Mouse (Mus musculus) hindbrain, embryonic 14.5 days (tissue): ENCODE data around the gene Glipr1. TPM values are rescaled to one million over a fixed set of nuclear protein-coding genes. Genes with fewer than 3 reads are reported as not detected.
"Not testable (repeated sequence)": the region's sequence is repeated elsewhere in the genome, so short reads cannot be mapped to it uniquely, and the experiment has no call there.

Experiments
- ATAC-seq: fragments of 200-750 bp; cut with Nextera tagmentation; 2 replicates; pipeline ENCODE4 v1.8.0; 2017; ENCODE audit warnings: moderate number of reproducible peaks, mild to moderate bottlenecking, moderate TSS enrichment, moderate library complexity; ENCODE audit not compliant: low FRiP score
- DNase-seq: peaks from one replicate; pipeline ENCODE4 v3.0.0-alpha.2; 2015; ENCODE audit warnings: low spot score
- H3K27ac ChIP-seq: fragments of 300-500 bp; sonication (generic); 2 replicates; pipeline ENCODE4 v1.5.1; 2014; ENCODE audit warnings: mild to moderate bottlenecking, moderate library complexity
- H3K27me3 ChIP-seq: fragments of 300-500 bp; sonication (generic); 2 replicates; pipeline ENCODE4 v1.6.1; 2014; ENCODE audit warnings: mild to moderate bottlenecking, low read length, mixed read lengths; ENCODE audit not compliant: control insufficient read depth, insufficient read depth
- H3K36me3 ChIP-seq: fragments of 300-500 bp; sonication (generic); replicated peaks from 2 replicates; pipeline ENCODE4 v1.6.1; 2014; ENCODE audit not compliant: control insufficient read depth, insufficient read depth
- H3K4me1 ChIP-seq: fragments of 300-500 bp; sonication (generic); replicated peaks from 2 replicates; pipeline ENCODE4 v1.6.1; 2014; ENCODE audit warnings: antibody characterized with exemption, low read length, mixed read lengths; ENCODE audit not compliant: control insufficient read depth, insufficient read depth
- H3K4me2 ChIP-seq: fragments of 300-500 bp; sonication (generic); replicated peaks from 2 replicates; pipeline ENCODE4 v1.6.1; 2014; ENCODE audit warnings: mild to moderate bottlenecking, moderate library complexity
- H3K4me3 ChIP-seq: fragments of 300-500 bp; sonication (generic); replicated peaks from 2 replicates; pipeline ENCODE4 v1.5.1; 2014; ENCODE audit warnings: mild to moderate bottlenecking, low read length
- H3K9ac ChIP-seq: fragments of 300-500 bp; sonication (generic); 2 replicates; pipeline ENCODE4 v1.6.1; 2014
- H3K9me3 ChIP-seq: fragments of 300-500 bp; sonication (generic); 2 replicates; pipeline ENCODE4 v1.6.1; 2016; ENCODE audit warnings: low read length; ENCODE audit not compliant: control insufficient read depth
- WGBS: fragments of 180-500 bp; shearing (Covaris S2); extraction: QIAGEN DNeasy Blood & Tissue Kit; methylation state at CpG from one replicate; pipeline ENCODE4 v1.1.7; 2014; 5-methylcytosine and 5-hydroxymethylcytosine counted together
- polyA plus RNA-seq: library from polyadenylated mRNA; unstranded; fragments of >200 nt; fragmentation: Nextera tagmentation; extraction: Ambion mirVana; gene quantifications from 2 replicates; pipeline ENCODE4 v1.2.1, GENCODE M21; 2014

The Glipr1 gene
- 1.0 and 1.1 TPM in 2 replicates for polyA plus RNA-seq

- ATAC-seq, result no peak
- Histone ChIP-seq H3K4me2 (no peak within 1 kb of the TSS), H3K4me1 (no peaks in the 10 kb centered on the region), H3K9me3 (no peaks in the 10 kb centered on the region), H3K27me3 (no peaks in the 10 kb centered on the region), H3K9ac (no peak within 1 kb of the TSS), H3K27ac (no peak within 1 kb of the TSS), H3K36me3 (no peaks in the 10 kb centered on the region), H3K4me3 (no peak within 1 kb of the TSS)
- no peak for DNase-seq
- WGBS, result 80% methylated on average over 9 of the region's 9 CpGs
Measured at GRCm38 (mm10) chr10:112002544-112003215, at the start of gene Glipr1. Glipr1 (minus strand) TSS chr10:112002631.

- DNase-seq, result peak; percentile 25
- H3K27me3 ChIP-seq, H3K9ac ChIP-seq, H3K27ac ChIP-seq, H3K4me1 ChIP-seq, H3K36me3 ChIP-seq, ATAC-seq, H3K4me2 ChIP-seq, H3K4me3 ChIP-seq, H3K9me3 ChIP-seq: not testable (repeated sequence)
- WGBS, result 83% methylated on average over 2 of the region's 2 CpGs
Measured at GRCm38 (mm10) chr10:112051956-112052355, 49.5 kb upstream of the Glipr1 start.

GRCm38 (mm10) chr10:112051220-112051619 lies 48.8 kb upstream of the Glipr1 start:
- no peaks in the 10 kb centered on the region for H3K36me3 ChIP-seq
- ATAC-seq, result no peak

GRCm38 (mm10) chr10:112044283-112044682 lies 41.9 kb upstream of the Glipr1 start:
- DNase-seq, H3K9me3 ChIP-seq, H3K27me3 ChIP-seq, H3K4me3 ChIP-seq, H3K27ac ChIP-seq, H3K36me3 ChIP-seq, H3K4me1 ChIP-seq, H3K9ac ChIP-seq: not testable (repeated sequence)
- WGBS, result 44% methylated on average over 14 of the region's 14 CpGs
- peak; percentile 46; the same call in 1 of the 2 replicates for ATAC-seq
- H3K4me2 ChIP-seq, result peak overlapping the region; percentile 29; the same call in 1 of the 2 replicates

More at GRCm38 (mm10) chr10:112051220-112051619, 48.8 kb upstream of the Glipr1 start:
- H3K4me3 ChIP-seq, result no peak overlapping the region
- H3K9me3 ChIP-seq, result no peaks in the 10 kb centered on the region
- no peak overlapping the region for H3K9ac ChIP-seq
- H3K4me1 ChIP-seq, result no peaks in the 10 kb centered on the region
- no peak for DNase-seq
- no peaks in the 10 kb centered on the region for H3K27me3 ChIP-seq
- H3K4me2 ChIP-seq, result no peak overlapping the region
- no peak overlapping the region for H3K27ac ChIP-seq

GRCm38 (mm10) chr10:112043523-112043922 lies 41.1 kb upstream of the Glipr1 start:
- not testable (repeated sequence) for H3K27me3 ChIP-seq, H3K4me3 ChIP-seq, H3K9ac ChIP-seq, ATAC-seq, H3K36me3 ChIP-seq, H3K27ac ChIP-seq, DNase-seq, H3K4me2 ChIP-seq, H3K9me3 ChIP-seq, H3K4me1 ChIP-seq
- 82% methylated on average over 9 of the region's 9 CpGs for WGBS

- not testable (repeated sequence) for DNase-seq, H3K27me3 ChIP-seq, H3K4me2 ChIP-seq, H3K27ac ChIP-seq, H3K9me3 ChIP-seq, H3K4me3 ChIP-seq, H3K4me1 ChIP-seq, H3K9ac ChIP-seq, ATAC-seq, H3K36me3 ChIP-seq
- WGBS, result 49% methylated on average over 3 of the region's 3 CpGs
Measured at GRCm38 (mm10) chr10:112028689-112029088, 26.3 kb upstream of the Glipr1 start.

GRCm38 (mm10) chr10:112023585-112023984 lies 21.2 kb upstream of the Glipr1 start:
- Histone ChIP-seq H3K9ac (no peak overlapping the region), H3K27me3 (no peaks in the 10 kb centered on the region), H3K4me3 (no peak overlapping the region), H3K9me3 (no peaks in the 10 kb centered on the region), H3K27ac (no peak overlapping the region), H3K36me3 (no peaks in the 10 kb centered on the region), H3K4me1 (no peaks in the 10 kb centered on the region), H3K4me2 (no peak overlapping the region)
- WGBS, result 78% methylated on average over 2 of the region's 2 CpGs
- ATAC-seq (no peak), DNase-seq (no peak)

GRCm38 (mm10) chr10:112009511-112009910 lies 7.1 kb upstream of the Glipr1 start:
- not testable (repeated sequence) for H3K27ac ChIP-seq, H3K9ac ChIP-seq, ATAC-seq, H3K4me3 ChIP-seq, H3K27me3 ChIP-seq, H3K4me1 ChIP-seq, H3K9me3 ChIP-seq, DNase-seq, H3K36me3 ChIP-seq, H3K4me2 ChIP-seq
- 81% methylated on average over 1 of the region's 1 CpGs for WGBS

GRCm38 (mm10) chr10:112001756-112002520 lies 493 bp downstream of the Glipr1 start:
- Histone ChIP-seq H3K27me3 (no peaks in the 10 kb centered on the region), H3K27ac (no peak overlapping the region), H3K9me3 (no peaks in the 10 kb centered on the region), H3K36me3 (no peaks in the 10 kb centered on the region), H3K4me3 (no peak overlapping the region), H3K4me1 (no peaks in the 10 kb centered on the region), H3K9ac (no peak overlapping the region), H3K4me2 (no peak overlapping the region)
- DNase-seq (no peak), ATAC-seq (no peak)
- WGBS, result 88% methylated on average over 9 of the region's 9 CpGs
